Mouse (Mus musculus) spleen, adult 2 months (tissue): ENCODE measurements around the gene Ndufv1.

Experiments
- CTCF ChIP-seq: fragments of 200-500 bp; IDR thresholded peaks from 2 replicates; pipeline ENCODE4 v1.5.1; 2011; ENCODE audit warnings: mild to moderate bottlenecking, inconsistent platforms; ENCODE audit not compliant: insufficient read depth, insufficient read length, insufficient replicate concordance; ENCODE audit errors: extremely low read depth
- POLR2A ChIP-seq: fragments of 200-500 bp; IDR thresholded peaks from 2 replicates; pipeline ENCODE4 v1.6.1; 2011; ENCODE audit warnings: low read depth, low read length, inconsistent platforms

DNA sequence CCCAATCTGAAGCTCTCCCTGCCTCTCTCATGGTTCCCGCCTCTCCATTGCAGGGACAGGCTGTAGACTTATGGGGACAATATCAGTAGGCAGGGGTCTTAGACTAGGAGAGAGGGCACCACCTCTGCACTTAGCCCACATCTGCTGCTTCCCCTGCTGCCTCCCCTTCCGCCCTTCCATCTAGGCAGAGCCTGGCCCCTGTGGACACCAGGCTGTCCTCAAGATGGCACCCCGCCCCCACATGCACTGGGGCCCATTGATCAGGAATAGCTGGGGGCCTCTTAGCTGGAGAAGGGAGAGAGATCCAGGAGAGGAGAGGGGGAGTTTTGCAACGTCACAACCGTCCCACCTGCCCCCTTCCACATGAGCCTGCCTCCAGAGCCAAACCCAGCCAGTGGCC, 20.2 kb downstream of the Ndufv1 start, which contains the start of gene Tbx10:
- TF ChIP-seq CTCF = no peak
- TF ChIP-seq POLR2A = no peak
